Mouse (Mus musculus) brain, embryonic 14.5 days (tissue): ENCODE data around the gene Cfd.

Experiments used
- CTCF ChIP-seq: fragments of 200-500 bp; IDR thresholded peaks from 2 replicates; pipeline ENCODE4 v1.5.1; 2012; ENCODE audit warnings: inconsistent platforms, mild to moderate bottlenecking, moderate library complexity, borderline replicate concordance; ENCODE audit not compliant: insufficient read depth, insufficient read length; ENCODE audit errors: extremely low read depth
- POLR2A ChIP-seq: fragments of 200-500 bp; IDR thresholded peaks from 2 replicates; pipeline ENCODE4 v1.6.1; 2012; ENCODE audit warnings: mild to moderate bottlenecking, inconsistent platforms, borderline replicate concordance; ENCODE audit not compliant: poor library complexity, insufficient read depth, insufficient read length, severe bottlenecking; ENCODE audit errors: extremely low read depth

- TF ChIP-seq CTCF (no peak), POLR2A (no peak)
Observed at GRCm38 (mm10) chr10:79843476-79843875, 47.2 kb upstream of the Cfd start.
